Mouse (Mus musculus): ENCODE data around the gene Ccdc17.

DNA sequence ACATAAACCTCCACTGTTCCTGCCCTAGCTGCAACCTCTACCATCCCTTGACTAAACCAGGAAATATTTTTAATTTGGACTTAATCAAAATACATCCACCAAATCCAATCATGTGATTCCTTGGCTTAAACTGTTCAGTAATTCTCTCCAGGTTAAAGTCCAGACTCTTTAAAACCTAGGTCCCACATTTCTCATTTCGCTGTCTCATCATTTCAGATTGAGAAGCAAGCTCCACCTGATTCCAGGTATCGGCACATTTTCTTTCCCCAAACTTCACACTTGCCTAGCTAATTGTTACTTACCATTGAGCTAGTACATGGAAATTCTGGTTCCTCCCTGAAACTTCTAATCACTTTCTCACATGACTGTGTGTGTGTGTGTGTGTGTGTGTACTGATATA is 53.0 kb downstream of the Ccdc17 start:
- TF ChIP-seq CTCF (IDR thresholded peaks at IDR 0.05; ENCODE audit: control insufficient read depth, insufficient read depth, low read length): no peak
- no peak for TF ChIP-seq POLR2A (IDR thresholded peaks at IDR 0.05; ENCODE audit: borderline replicate concordance, control insufficient read depth, low read depth, low read length)

All from bone marrow, adult 2 months (tissue).